Mouse (Mus musculus) intestine, postnatal 0 days (tissue): ENCODE data around the gene Prss48. TPM values are rescaled to one million over a fixed set of nuclear protein-coding genes. Genes with fewer than 3 reads are reported as not detected.

Experiments used
- ATAC-seq: fragments of 200-750 bp; cut with Nextera tagmentation; 2 replicates; pipeline ENCODE4 v1.8.0; 2017; ENCODE audit warnings: mild to moderate bottlenecking, moderate TSS enrichment, moderate library complexity
- H3K27ac ChIP-seq: fragments of 300-500 bp; sonication (generic); 2 replicates; pipeline ENCODE4 v1.5.1; 2014; ENCODE audit warnings: mild to moderate bottlenecking, low read depth, low read length, moderate library complexity
- H3K27me3 ChIP-seq: fragments of 300-500 bp; sonication (generic); replicated peaks from 2 replicates; pipeline ENCODE4 v1.6.1; 2014; ENCODE audit warnings: low read length, mixed read lengths; ENCODE audit not compliant: control insufficient read depth, insufficient read depth
- H3K36me3 ChIP-seq: fragments of 300-500 bp; sonication (generic); 2 replicates; pipeline ENCODE4 v1.6.1; 2014; ENCODE audit warnings: mild to moderate bottlenecking, moderate library complexity; ENCODE audit not compliant: control insufficient read depth, insufficient read depth
- H3K4me1 ChIP-seq: fragments of 300-500 bp; sonication (generic); replicated peaks from 2 replicates; pipeline ENCODE4 v1.6.1; 2014; ENCODE audit warnings: antibody characterized with exemption, low read length, mixed read lengths; ENCODE audit not compliant: control insufficient read depth, insufficient read depth
- H3K4me2 ChIP-seq: fragments of 300-500 bp; sonication (generic); replicated peaks from 2 replicates; pipeline ENCODE4 v1.6.1; 2014; ENCODE audit warnings: low read depth, mild to moderate bottlenecking, moderate library complexity
- H3K4me3 ChIP-seq: fragments of 300-500 bp; sonication (generic); 2 replicates; pipeline ENCODE4 v1.5.1; 2014; ENCODE audit warnings: low read depth, low read length
- H3K9ac ChIP-seq: fragments of 300-500 bp; sonication (generic); 2 replicates; pipeline ENCODE4 v1.6.1; 2014; ENCODE audit warnings: mild to moderate bottlenecking, low read depth, low read length
- H3K9me3 ChIP-seq: fragments of 300-500 bp; sonication (generic); 2 replicates; pipeline ENCODE4 v1.6.1; 2016; ENCODE audit warnings: mixed run types; ENCODE audit not compliant: control insufficient read depth
- CTCF ChIP-seq: sonication (generic); IDR thresholded peaks from 2 replicates; pipeline ENCODE4 v1.5.1; 2016; ENCODE audit warnings: low read depth, mild to moderate bottlenecking, control low read depth, antibody characterized with exemption, moderate library complexity
- WGBS: fragments of 180-500 bp; shearing (Covaris S2); extraction: QIAGEN DNeasy Blood & Tissue Kit; methylation state at CpG from one replicate; pipeline ENCODE4 v1.1.7; 2014; 5-methylcytosine and 5-hydroxymethylcytosine counted together
- polyA plus RNA-seq: library from polyadenylated mRNA; unstranded; fragments of >200 nt; fragmentation: Nextera tagmentation; extraction: Ambion mirVana; gene quantifications from 2 replicates; pipeline ENCODE4 v1.2.1, GENCODE M21; 2015

Gene Prss48
- polyA plus RNA-seq, 1 experiment from 2014 or later: 0.12 TPM

DNA sequence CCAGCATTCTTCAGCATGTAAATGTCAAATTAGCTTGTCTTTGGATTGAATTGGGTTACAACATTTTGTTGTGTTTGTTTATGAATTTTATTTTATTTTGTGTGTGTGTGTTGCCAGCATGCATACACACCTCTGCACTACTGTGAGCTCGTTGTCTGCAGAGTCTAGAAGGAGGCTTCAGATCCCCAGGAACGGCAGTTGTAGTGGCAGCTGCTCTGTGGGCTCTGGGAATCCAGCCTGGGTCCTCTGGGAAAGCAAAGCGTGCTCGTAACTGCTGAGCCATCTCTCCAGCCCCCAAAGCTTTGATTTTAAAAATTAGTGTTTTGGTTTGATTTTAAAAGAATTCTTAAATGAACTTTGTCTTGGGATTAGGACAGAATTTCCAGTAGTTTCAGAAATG, 19.4 kb upstream of the Prss48 start:
- Histone ChIP-seq H3K27ac (no peak overlapping the region), H3K4me2 (no peak overlapping the region), H3K27me3 (no peaks in the 10 kb centered on the region), H3K9me3 (no peaks in the 10 kb centered on the region), H3K9ac (no peak overlapping the region), H3K4me1 (no peaks in the 10 kb centered on the region), H3K36me3 (peaks cover 3% of the 10 kb centered on the region; the same call in 1 of the 2 replicates), H3K4me3 (no peak overlapping the region)
- no peak for ATAC-seq
- 91% methylated on average over 4 of the region's 4 CpGs for WGBS
- no peak for TF ChIP-seq CTCF

DNA sequence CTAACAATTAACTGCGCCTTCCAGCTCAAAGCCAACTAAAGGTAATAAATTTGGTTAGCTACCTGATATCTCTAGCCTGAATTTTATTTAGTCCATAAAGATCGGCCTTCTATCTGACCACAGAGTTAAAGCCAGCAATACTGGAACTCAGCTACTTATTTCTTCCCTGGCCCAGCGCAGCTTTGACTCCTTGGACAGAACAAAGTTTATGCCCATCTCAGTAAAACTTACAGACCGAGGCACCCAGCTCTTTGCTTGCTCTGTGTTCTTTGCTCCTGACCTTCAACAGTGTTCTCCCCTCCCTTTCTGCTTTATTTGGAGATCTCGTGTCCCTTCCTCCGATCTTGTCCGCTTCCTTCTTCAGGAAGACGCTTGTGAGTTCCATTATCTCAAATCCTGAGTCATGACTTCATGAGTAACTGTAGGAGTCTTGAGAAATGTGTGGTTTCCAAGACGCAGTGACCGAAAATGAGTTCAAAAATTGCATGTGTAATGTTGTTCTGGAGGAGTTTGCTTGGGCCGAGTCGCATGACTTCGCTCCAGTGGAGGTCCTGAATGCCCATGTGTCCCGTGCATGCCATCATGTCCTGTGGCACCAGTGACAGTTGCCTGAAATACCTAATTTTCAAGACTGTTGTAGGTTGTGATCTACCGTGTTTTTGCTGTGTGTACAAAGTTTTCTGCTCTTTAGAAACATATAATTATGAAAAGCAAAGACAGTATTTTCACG, 18.8 kb upstream of the Prss48 start:
- Histone ChIP-seq H3K4me1 (no peaks in the 10 kb centered on the region), H3K4me2 (no peak overlapping the region), H3K36me3 (peaks cover 3% of the 10 kb centered on the region; the same call in 1 of the 2 replicates), H3K27me3 (no peaks in the 10 kb centered on the region), H3K9ac (no peak overlapping the region), H3K4me3 (no peak overlapping the region), H3K27ac (no peak overlapping the region), H3K9me3 (no peaks in the 10 kb centered on the region)
- TF ChIP-seq CTCF: no peak
- WGBS: 69% methylated on average over 16 of the region's 16 CpGs
- ATAC-seq: no peak

DNA sequence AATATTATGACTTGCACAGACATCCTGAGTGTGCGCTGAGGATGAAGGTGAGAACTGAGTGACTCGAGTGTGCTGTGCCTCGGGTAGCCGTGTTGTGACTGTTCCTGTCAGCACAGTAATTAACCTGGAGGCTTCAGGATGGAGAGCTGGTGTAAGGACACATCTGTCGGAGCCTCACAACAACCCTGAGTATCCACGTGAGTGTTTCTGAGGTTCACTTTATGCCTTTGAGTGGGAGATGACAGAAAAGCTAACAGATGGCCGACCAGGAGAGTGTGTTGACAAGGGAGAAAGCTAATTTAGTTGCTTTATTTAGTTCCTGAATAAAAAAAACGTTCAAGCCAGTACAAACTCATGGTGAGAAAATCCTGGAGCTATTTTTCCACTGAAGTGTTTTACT, 15.2 kb upstream of the Prss48 start:
- 58% methylated on average over 8 of the region's 8 CpGs for WGBS
- no peak overlapping the region for H3K9ac ChIP-seq
- ATAC-seq: no peak

DNA sequence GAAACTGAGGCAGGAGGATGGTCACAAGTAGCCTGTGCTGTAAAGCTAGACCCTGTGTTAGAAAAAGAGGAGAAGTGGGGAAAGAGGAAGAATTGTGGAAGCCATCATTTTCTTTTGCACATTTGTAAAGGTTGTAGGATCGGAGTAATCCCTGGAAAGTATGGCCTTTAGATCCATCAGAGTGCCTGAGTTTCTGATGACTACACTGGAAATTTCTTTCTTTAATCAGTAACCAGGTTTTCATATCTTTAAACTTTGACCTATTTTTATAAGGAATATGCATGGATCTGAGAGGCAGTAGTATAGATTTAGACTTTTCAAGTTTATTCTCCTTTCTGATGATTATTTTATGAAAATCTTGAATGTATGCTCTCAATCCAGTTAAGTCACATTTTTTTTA, 14.7 kb upstream of the Prss48 start:
- Histone ChIP-seq H3K4me1 (no peaks in the 10 kb centered on the region), H3K9me3 (no peaks in the 10 kb centered on the region), H3K4me3 (no peak overlapping the region), H3K27ac (no peak overlapping the region), H3K36me3 (peaks cover 3% of the 10 kb centered on the region; the same call in 1 of the 2 replicates), H3K9ac (no peak overlapping the region), H3K4me2 (no peak overlapping the region), H3K27me3 (no peaks in the 10 kb centered on the region)
- TF ChIP-seq CTCF: no peak
- peak; percentile 63 for ATAC-seq
- WGBS: 53% methylated on average over 1 of the region's 1 CpGs

More for the DNA sequence above, 15.2 kb upstream of the Prss48 start:
- H3K4me1 ChIP-seq: no peaks in the 10 kb centered on the region
- H3K27ac ChIP-seq: no peak overlapping the region
- no peak overlapping the region for H3K4me3 ChIP-seq
- no peak overlapping the region; the same call in 1 of the 2 replicates for H3K4me2 ChIP-seq
- peaks cover 3% of the 10 kb centered on the region; the same call in 1 of the 2 replicates for H3K36me3 ChIP-seq
- no peak for TF ChIP-seq CTCF
- H3K27me3 ChIP-seq: no peaks in the 10 kb centered on the region
- no peaks in the 10 kb centered on the region for H3K9me3 ChIP-seq

DNA sequence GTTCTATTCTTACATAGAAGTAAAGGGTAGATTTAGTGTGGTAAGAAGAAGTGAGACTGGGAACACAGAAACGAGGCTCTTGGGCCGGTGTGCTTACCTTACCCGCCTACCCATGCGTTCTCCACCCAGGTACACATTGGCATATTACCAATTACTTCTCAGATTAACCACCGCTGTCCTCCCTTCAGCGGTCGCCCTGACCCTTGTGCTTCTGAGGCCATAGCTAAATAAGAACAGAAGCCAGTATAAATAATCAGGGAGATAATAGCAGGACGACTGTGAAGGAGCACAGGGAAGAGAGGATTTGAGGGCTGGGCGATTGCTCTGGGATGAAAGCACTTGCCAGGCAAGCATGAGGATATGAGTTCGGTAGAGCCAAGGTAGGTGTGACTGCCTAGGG, 11.5 kb upstream of the Prss48 start:
- Histone ChIP-seq H3K9ac (no peak overlapping the region), H3K4me2 (no peak overlapping the region), H3K27me3 (no peaks in the 10 kb centered on the region), H3K27ac (no peak overlapping the region), H3K9me3 (no peaks in the 10 kb centered on the region), H3K4me1 (0 out of 2 replicates have a peak, but pooled peaks cover 9% of the 10 kb centered on the region), H3K36me3 (0 out of 2 replicates have a peak, but pooled peaks cover 3% of the 10 kb centered on the region), H3K4me3 (no peak overlapping the region)
- no peak for TF ChIP-seq CTCF
- WGBS: 55% methylated on average over 10 of the region's 10 CpGs
- no peak for ATAC-seq

DNA sequence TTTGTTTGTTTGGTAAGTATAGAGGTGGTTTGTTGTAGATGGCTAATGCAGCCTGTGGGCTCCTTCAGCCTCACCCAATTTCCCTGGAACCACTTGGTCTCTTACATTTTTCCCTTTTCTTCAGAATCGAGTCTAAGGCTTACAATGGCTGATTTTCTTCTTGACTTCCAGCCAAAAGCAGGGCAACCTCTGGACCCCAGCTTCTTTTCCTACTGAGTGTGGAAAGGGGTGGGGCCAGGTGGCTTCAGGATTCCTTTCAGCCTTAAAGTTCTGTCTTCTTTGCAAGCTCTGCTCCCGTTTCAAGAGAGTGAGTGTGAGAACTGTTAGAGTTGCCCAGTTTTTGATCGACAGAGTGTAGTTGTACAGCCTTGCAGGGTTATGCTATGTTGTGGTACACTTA, 9.5 kb upstream of the Prss48 start:
- Histone ChIP-seq H3K36me3 (no peaks in the 10 kb centered on the region), H3K4me3 (no peak overlapping the region), H3K9me3 (no peaks in the 10 kb centered on the region), H3K4me2 (peak overlapping the region; percentile 50), H3K4me1 (0 out of 2 replicates have a peak, but pooled peaks cover 9% of the 10 kb centered on the region), H3K9ac (no peak overlapping the region), H3K27me3 (no peaks in the 10 kb centered on the region), H3K27ac (peak overlapping the region; percentile 63; the same call in 1 of the 2 replicates)
- 42% methylated on average over 3 of the region's 3 CpGs for WGBS
- peak; percentile 65 for ATAC-seq
- TF ChIP-seq CTCF: no peak
